Mouse (Mus musculus): Measurements from ENCODE around the gene Serpine2.

Serpine2 gene

DNA sequence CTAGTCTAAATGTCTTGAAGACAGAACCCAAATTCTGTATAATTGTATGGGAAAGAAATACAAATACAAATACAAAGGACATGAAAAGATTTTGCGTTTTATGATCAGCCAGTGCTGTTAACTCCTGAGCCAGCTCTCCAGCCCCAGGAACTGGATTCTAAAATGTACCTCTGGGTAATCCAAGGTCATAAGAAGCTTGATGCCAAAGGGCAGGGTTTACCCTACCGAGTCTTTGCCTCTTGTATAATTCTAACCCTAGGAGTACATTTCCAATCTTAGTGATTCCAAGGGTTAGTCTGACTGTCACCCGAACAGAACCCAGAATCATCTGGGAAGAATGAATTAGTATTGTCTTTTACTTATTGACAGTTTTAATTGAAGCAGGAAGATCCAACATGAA lies 45.5 kb downstream of the Serpine2 start:
- no peak for DNase-seq (ENCODE audit: low read depth)

DNA sequence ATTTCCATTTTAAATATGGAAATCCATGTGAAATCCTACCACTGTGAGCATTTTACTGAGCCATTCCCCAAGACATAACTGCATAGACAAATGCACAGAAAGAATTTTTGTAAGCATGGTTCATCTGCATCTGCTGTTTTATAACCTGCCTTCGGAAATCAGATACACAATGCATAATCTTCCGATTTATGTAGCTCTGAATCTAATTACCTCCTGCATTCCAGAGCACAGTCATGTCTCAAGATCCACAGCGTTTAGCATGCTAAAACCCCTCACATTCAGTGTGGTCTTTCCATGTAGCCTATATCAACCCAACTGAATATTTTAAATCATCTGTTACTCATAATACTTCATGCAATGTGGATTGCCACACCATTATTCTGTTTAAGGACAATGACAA lies 51.5 kb downstream of the Serpine2 start:
- no peak for DNase-seq (ENCODE audit: low read depth)

DNA sequence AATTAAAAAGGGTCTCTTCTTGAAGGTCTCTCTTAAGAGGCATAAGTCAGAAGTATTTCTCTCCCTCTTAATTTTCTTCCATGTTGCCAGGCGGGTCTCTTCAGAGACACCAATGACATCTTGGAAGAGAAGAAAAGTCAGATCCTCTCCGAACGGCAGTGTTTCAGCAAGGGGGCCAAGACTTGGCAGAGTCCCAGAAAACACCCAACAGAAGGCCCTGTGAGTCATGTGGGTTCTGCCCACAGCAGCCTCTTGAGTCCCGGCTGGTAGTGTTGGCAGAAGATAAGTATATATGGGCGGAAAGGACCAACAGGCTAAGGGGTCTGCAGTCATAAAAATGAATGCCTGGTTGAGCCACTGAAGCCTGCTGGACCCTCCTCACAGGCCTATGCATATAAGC lies 54.1 kb downstream of the Serpine2 start:
- no peak for DNase-seq (ENCODE audit: low read depth)

DNA sequence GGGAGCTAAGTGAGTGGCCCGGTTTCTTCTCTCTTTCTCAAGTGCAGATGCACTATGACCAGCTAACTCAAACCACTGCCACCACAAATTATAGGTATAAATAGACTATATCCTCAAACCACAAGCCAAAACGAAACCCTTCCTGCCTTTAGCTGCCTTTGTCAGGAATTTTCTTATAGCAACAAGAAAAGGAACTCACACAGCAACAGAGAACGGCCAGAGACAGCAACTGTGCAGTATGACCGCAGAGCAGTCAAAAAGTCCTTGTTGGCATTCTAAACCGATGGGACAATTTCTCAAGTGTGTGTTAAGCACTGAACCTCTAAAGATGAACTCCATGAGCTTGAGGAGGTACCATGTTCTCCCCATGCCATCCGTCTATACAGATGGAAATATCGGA lies 57.4 kb downstream of the Serpine2 start:
- DNase-seq (ENCODE audit: low read depth) = no peak

DNA sequence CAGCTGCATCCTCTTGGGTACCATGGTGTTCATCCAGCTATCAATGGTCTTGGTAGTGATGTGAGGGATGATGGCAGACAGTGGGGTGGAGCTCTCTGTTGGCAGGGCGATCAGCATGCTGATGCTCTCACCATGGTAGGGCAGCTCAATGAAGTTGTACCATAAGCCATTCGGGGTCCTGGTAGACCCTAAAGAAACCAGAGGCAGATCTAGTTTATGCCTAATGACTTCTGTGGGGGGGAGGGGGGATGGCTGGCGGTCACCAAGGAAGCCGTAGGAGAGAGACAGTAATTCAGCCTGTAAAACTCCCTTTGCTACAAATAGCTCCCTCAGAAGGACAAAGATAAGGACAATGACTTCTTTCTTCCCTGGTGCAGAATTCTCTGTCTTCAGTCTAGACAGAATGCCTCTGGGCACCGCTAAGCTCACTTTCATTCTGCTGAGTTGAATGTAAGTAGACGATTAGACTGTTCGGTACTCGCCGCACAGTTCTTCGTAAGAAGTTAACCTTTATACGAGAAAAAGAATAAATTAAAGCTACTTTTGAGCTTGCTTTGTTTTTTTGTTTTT lies 58.0 kb downstream of the Serpine2 start:
- DNase-seq (ENCODE audit: low read depth) = no peak

DNA sequence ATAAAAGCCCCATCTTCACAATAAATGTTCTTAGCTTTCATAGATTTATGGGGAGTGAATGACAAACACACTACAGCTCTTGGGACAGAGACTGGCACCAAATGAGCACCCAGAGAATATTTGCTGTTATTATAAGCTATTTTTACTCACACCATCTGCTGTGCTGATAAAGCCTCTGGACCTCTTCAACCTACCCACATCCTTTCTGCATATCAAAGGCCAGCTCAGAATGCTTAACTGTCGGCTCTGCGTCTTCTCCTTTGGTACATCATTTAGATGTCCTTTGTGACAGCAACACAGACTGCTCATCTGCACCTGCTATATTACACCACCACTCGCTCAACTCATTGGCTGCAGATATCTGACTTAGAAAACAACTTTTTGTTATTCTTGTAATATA lies 63.9 kb downstream of the Serpine2 start:
- DNase-seq (ENCODE audit: low read depth) = no peak

DNA sequence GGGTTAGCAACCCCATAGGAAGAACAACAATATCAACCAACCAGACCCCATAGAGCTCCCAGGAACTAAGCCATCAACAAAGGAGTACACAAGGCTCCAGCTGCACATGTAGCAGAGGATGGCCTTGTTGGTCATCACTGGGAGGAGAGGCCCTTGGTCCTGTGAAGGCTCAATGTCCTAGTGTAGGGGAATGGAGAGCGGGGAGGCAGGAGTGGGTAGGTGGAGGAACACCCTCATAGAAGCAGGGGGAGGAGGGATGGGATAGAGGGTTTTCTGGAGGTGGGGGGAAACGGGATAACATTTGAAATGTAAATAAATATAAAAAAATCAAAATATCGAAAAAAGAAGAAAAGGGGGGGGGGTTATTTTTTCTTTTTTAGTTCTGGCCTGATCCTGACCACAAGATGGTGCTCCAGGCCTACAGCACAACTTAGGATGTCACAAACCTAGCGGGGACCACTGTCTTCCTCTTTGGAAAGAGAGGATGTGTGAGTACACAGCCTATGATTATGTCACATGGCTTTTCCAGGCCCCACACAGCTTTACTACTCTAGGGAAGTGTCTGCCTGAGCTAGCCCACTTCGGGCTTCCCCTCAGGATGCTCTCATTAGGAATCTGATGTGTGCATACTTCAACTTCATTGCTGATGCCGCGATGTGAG lies 74.6 kb downstream of the Serpine2 start:
- no peak for DNase-seq (ENCODE audit: low read depth)

DNA sequence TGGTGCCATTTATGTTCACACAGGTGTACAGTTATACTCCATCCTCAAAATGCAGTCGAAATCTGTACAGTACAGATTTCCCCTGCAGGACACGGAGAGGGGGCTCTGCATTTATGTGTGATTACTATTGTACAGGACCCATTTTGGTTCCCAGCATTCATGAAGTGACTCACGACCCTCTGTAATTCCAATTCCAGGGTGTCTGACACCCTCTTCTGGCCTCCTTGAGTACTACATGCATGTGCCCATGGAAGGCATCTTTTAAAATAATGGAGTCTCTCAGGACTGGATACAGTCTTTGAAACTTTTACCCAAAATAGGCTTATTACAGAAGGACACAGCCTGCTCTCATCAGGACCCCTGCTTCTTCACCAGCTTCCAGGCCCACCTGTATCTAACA lies 78.5 kb downstream of the Serpine2 start:
- peak; percentile 47 for DNase-seq (ENCODE audit: low read depth)

DNA sequence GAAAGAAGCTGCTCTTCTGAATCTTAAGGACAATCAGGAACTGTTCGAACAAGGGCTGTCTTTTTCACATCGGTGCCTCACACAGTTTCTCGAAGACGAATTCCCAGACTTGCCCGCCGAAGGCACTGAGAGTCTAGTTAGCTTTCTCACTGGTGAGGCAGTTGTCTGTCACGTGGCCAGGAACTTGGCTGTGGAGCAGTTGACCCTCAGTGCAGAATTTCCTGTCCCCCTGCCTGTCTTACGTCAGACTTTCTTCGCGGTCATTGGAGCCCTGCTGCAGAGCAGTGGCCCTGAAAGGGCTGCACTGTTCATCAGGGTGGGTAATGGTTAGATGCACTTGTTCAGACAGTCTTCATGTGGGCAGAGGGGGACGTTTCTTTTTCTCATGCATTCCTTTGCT lies 83.0 kb downstream of the Serpine2 start:
- DNase-seq (ENCODE audit: low read depth) = no peak

DNA sequence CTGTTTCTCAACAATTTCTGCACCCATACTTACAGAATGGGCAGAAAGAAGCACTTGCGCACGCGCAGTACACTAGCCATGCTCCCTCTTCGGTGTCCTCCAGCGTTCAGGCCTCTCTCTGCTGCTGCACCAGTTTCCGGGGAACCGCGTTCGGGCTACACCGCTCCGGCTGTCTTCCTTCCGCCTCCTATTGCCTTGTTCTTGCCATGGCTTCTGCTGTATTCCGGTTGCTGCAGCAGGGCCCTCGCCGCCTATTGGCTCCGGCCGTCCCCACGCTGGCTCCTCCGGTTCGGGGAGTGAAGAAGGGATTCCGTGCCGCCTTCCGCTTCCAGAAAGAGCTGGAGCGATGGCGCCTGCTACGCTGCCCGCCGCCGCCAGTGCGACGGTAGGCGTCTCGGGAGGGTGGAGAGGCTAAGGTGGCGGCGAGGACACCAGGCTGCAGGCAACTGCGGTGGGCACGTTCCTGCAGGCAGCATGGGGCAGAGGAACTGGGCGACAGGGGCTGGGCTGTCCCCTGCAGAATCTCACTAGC lies 85.0 kb downstream of the Serpine2 start, which contains the start of the genes Mrpl44 and Wdfy1:
Mrpl44 (plus strand) TSS at position 92 of the 532 bp plus-strand sequence.
Wdfy1 (minus strand) TSS at position 217 of the 532 bp plus-strand sequence.
- DNase-seq (ENCODE audit: low read depth) = peak; percentile 98

DNA sequence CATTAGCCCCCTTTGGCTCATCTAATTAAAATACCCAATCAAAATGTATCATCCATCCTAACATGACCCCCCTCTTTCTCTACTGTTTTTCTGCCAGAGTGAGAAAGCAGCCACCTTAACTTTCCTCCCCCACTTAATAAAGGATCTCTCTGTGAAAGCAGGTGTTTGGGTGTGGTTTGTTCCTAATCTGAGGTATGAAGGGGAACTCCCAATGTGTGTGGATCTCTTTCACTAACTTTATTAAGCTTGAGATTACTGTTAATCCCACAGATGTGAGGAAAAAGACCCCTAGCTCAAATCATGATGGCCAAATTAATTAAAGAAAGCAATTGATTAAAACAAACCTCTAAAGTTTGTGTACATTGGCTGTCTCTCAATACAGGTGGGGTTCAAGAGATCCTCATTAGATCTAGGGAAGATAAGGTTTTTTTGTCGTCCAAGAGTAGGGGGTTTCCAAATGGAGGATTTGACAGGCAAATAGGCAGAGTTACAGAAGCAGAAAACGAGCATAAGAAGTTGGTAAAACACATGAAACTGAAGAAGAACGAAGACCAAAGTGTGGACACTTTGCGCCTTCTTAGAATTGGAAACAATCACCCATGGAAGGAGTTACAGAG lies 86.7 kb downstream of the Serpine2 start:
- no peak for DNase-seq (ENCODE audit: low read depth)

DNA sequence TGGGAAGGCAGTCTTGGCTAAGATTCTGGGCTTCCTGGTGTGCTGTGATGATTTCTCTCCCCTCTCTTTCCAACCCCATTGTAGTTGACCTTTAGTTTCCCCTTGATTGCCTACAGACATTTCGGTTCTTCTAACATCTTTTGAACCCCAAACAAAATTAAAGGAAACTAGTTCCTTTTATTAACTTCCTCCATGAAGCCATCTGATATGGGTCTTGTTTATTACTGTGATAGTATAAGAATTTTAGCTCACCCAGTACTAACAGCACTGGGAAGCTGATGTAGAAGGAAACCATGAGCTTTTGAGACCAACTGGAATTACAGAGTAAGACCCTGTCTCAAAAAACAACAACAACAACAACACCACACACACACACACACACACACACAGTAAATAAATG lies 92.7 kb downstream of the Serpine2 start:
- no peak for DNase-seq (ENCODE audit: low read depth)

DNA sequence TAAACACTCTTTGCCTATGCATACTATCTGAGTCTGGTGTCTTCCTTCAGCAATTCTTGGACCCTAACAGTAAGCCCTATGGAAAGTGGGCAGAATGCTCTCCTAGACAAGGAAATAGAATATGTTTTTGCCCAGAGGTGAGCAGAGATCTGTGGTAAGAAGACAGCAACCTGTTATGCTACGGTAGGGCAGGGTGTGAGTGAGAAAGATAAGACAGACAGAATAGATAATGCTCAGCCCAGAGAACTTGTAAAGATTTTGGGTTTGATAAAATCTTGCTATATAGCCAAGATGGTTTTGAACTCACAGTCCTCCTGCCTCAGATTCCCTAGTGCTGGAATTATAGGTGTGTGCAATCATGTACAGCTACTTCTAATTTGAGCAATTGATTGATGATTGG lies 96.5 kb downstream of the Serpine2 start:
- no peak for DNase-seq (ENCODE audit: low read depth)

DNA sequence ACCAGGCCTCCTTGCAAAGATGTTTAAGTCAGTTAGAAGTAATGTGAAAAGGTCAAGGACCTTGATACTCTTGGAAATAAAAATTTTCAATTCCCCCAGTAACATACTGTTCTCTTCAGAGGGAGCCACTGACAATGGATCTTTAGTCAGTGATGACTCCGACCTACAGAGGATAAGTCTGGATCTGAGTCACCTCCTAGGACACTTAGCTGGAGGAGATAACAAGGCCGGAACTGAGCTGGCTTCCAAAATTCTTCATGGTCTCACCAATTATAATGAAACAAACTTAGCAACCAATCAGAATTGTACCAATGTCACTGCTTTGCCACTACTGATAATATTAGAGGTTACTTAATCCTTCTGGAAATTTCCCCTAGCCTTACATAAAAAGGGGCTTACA lies 96.9 kb downstream of the Serpine2 start:
- DNase-seq (ENCODE audit: low read depth) = no peak

DNA sequence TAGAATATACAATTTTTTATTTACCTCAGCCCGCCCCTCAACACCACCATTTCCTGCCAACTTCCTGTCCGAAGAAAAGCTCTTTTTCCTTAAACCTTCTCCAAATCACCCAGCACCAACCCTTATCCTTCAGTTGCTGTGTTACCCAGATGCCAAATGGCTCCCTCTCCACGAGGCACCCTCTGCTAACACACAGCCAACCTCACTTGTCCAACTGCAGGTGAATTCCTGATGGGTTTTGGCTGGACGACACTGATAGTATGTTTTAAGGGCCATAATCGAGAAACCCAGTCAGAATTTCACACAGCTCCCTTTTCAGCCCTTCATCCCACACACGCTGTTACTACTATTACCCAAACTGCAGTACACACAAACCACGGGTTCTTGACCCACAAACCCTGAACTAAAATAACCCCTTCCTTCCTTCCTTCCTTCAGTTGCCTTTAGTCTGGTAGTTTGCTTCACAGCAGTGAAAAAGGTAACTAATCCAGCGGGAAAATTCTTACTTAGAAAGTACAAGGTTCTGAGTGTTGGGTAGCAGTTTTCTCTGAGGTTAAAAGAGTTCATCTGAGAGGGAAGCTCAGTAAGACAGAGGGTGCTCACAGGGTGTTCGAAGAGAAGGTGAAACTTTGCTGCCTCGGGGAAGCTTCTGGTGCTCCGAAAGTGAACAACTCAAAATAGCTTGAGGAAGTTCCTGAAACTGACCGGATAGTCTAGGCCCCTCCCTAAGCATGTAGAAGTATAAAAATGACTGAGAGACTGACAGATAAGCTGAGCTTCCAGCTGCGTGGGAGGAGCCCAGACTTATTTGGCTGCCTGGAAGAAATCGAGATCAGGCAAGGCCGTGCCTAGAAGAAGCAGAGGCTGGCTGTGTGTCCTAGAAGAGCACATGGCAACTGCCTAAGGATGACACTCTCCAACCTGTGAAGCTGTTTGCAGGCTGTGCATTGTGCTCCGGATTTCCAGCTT lies 98.4 kb downstream of the Serpine2 start:
- DNase-seq (ENCODE audit: low read depth) = peak; percentile 20

DNA sequence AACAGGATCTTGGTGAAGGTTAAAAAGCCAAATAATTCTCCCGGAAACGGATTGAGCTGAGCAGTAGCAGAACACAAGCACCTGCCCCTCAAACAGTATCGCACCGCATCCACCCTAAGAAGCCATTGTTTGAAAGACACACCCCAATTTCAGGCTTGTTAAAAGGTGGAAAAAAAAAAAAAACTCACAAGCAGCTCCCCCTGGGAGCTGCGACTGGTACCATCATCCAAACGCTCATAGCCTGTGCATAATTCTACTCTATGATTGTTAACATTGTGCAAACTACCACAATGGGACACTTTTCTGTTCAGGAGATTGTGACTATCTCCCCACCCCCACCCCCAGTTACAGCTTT lies 99.1 kb downstream of the Serpine2 start:
- no peak for DNase-seq (ENCODE audit: low read depth)

DNA sequence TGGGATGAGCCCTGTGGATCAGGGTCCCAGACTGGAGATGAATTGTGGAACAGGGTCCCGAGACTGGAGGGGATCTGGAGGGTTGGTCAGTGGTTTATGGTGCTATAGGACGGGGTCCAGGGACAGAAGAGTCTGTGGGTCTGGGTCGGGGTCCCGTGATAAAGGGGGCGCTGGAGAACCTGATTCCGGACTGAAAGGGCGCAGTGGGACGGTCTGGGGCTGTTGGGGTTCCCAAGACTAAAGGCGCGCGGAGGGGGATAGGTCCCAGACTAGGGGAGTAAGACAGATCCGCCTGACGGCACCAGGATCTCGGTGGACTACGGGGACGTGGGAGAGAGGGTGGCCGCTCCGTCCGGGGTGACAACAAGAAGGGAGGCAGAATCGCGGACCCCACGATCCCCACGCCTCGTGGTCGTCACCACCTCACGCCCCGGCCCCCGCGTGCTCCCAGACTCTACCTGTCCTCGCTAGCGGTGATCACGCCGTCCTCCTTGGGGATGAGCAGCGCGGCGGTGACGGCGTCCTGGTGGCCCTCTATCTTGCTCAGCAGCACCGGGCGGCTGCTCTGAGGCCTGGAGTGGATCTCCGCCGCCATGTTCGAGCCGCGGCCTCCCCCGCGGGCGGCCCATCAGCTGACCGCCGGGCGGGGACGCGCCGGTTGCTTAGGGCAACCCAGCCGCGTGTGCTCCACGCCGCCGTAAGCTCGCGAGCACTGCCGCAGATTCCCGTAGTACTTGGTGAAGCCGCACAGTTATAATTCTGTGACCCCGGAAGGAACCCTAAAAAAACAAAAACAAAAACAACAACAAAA lies 99.7 kb downstream of the Serpine2 start:
- DNase-seq (ENCODE audit: low read depth) = peak; percentile 78

DNA sequence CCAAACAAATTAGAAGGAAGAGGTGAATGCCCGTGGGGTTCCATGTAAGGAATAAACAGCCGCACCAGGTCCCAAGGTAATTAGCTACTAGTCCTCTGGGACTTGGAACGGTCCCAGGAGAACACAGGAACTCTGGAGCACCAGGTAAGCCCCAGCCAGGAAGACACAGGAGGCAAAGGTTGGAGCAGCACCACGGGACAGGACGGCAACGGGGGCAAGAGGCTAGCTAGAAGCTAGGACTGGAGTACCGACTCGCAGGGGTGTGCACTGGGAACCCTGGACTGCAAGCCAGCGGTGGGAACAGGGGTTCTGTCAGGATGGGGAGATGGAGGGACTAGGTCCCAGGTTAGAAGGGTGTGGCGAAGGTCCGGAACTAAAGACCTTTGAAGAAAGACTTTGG lies 100.3 kb downstream of the Serpine2 start:
- peak; percentile 21 for DNase-seq (ENCODE audit: low read depth)

DNA sequence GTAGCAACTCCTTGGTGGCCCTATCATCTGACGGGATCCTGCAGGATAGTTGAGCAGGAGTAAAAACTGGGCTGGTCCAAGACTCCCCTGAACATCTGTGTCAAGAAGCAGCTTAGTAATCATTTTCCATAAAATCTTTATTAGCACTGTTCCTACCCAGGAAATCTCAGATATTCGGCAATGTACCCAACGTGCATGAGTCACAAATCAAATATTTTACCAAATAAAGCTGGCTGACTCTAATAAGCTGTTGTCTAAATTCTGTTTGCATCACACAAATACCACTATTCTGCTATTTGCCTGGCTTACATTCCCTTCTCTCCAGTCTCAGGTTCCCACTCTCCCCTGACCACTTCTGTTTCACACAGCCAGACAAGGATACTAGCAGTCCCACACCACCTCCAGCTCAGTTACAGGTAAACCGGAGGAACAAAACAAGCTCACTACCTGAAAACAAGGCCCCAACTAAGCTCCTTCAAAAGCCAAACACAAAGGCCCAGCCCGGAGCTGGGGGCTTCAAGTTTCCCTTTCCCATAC lies 101.5 kb downstream of the Serpine2 start:
- no peak for DNase-seq (ENCODE audit: low read depth)

DNA sequence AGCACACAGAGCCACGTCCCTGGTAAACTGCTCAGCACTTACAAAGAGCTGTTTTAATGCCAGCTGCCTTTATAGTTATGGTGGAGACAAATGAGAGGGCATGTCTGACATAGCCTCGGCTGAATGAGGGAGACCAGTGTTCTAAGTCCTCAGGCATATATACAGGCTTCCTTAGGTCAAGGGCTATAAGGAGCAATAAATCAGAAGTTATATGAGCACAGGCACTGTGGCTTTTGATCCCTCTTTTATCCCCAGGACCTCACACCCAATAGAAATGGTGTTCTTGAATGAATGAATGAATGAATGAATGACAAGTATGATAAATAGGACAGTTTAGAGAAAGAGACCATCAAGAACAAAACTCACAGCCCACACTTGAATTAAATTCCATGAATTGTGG lies 102.0 kb downstream of the Serpine2 start:
- no peak for DNase-seq (ENCODE audit: low read depth)

DNA sequence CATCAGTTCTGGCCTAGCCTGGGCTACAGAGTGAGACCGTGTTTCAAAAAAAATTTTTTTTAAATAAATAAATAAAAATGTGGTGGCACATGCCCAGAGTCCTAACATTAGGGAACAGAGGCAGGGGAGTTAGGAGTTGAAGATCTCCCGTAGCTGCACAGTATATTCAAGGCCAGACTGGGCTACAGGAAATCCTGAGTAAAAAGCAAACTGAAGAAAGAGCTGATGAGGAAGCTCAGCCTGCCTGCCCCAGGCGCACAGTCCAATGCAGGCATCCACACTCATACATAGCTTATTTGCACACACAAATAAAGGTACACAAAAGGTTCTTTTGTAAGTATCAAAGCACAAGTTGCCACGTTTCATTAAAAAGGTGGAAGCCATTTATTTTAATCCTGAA lies 103.4 kb downstream of the Serpine2 start:
- DNase-seq (ENCODE audit: low read depth) = no peak

Measured in naive thymus-derived CD4-positive, alpha-beta T cell, adult 2 months (primary cell).